Mouse (Mus musculus) lung, postnatal 36 days (tissue): ENCODE data around the gene Lrmda.
"Not testable (repeated sequence)": the region's sequence is repeated elsewhere in the genome, so short reads cannot be mapped to it uniquely, and the experiment has no call there.

Source experiments
- DNase-seq: peaks from one replicate; pipeline ENCODE4 v3.0.0; 2022; ENCODE audit warnings: mixed read lengths

Gene Lrmda

GRCm38 (mm10) chr14:22530706-22531105 is 511.2 kb downstream of the Lrmda start:
- DNase-seq: no peak

GRCm38 (mm10) chr14:22533501-22533900 is 514.0 kb downstream of the Lrmda start:
- DNase-seq: peak; percentile 50

GRCm38 (mm10) chr14:22545887-22546675 is 526.6 kb downstream of the Lrmda start:
- no peak for DNase-seq

GRCm38 (mm10) chr14:22546676-22546984 is 527.1 kb downstream of the Lrmda start:
- DNase-seq: no peak

GRCm38 (mm10) chr14:22548286-22548685 is 528.8 kb downstream of the Lrmda start:
- DNase-seq: no peak

GRCm38 (mm10) chr14:22549166-22549565 is 529.7 kb downstream of the Lrmda start:
- DNase-seq: no peak

- no peak for DNase-seq
Observed at GRCm38 (mm10) chr14:22552358-22552757, 532.8 kb downstream of the Lrmda start.

GRCm38 (mm10) chr14:22552841-22553240 is 533.3 kb downstream of the Lrmda start:
- no peak for DNase-seq

- DNase-seq: no peak
Observed at GRCm38 (mm10) chr14:22553717-22554116, 534.2 kb downstream of the Lrmda start.

GRCm38 (mm10) chr14:22572486-22572885 is 553.0 kb downstream of the Lrmda start:
- DNase-seq: no peak

GRCm38 (mm10) chr14:22573585-22573984 is 554.1 kb downstream of the Lrmda start:
- no peak for DNase-seq

GRCm38 (mm10) chr14:22574006-22574405 is 554.5 kb downstream of the Lrmda start:
- no peak for DNase-seq

- no peak for DNase-seq
Observed at GRCm38 (mm10) chr14:22576441-22576840, 556.9 kb downstream of the Lrmda start.

- DNase-seq: no peak
Observed at GRCm38 (mm10) chr14:22577411-22578037, 558.0 kb downstream of the Lrmda start.

- DNase-seq: peak; percentile 92
Observed at GRCm38 (mm10) chr14:22578224-22578623, 558.7 kb downstream of the Lrmda start.

- DNase-seq: no peak
Observed at GRCm38 (mm10) chr14:22578986-22579385, 559.5 kb downstream of the Lrmda start.

GRCm38 (mm10) chr14:22582065-22582464 is 562.6 kb downstream of the Lrmda start:
- DNase-seq: no peak

GRCm38 (mm10) chr14:22586281-22586680 is 566.8 kb downstream of the Lrmda start:
- DNase-seq: no peak

GRCm38 (mm10) chr14:22586796-22587195 is 567.3 kb downstream of the Lrmda start:
- DNase-seq: no peak

GRCm38 (mm10) chr14:22587285-22587957 is 567.9 kb downstream of the Lrmda start:
- peak; percentile 38 for DNase-seq

- DNase-seq: peak; percentile 6
Observed at GRCm38 (mm10) chr14:22587958-22588296, 568.4 kb downstream of the Lrmda start.

- DNase-seq: not testable (repeated sequence)
Observed at GRCm38 (mm10) chr14:22588394-22588793, 568.9 kb downstream of the Lrmda start.

GRCm38 (mm10) chr14:22589503-22590215 is 570.1 kb downstream of the Lrmda start:
- no peak for DNase-seq
